Mouse (Mus musculus) left cerebral cortex, adult 8-10 months (tissue): ENCODE data around the gene Cbx8. TPM values are rescaled to one million over a fixed set of nuclear protein-coding genes. Genes with fewer than 3 reads are reported as not detected.
A peak's percentile ranks its signal among the peaks of the same experiment; 100 is the strongest.

ENCODE experiments used
- DNase-seq, 2 experiments: peaks; one replicate each; pipeline ENCODE4 v3.0.0; 2022; ENCODE audit warnings: low spot score in 2 of 2
- total RNA-seq, 4 experiments: library from RNA; stranded (reverse); gene quantifications; 2 replicates each; pipeline ENCODE4 v1.2.4; 2022

Gene Cbx8
- total RNA-seq, 4 experiments from 2014 or later = 7.1 to 16.7 (median 11.1) TPM

DNA sequence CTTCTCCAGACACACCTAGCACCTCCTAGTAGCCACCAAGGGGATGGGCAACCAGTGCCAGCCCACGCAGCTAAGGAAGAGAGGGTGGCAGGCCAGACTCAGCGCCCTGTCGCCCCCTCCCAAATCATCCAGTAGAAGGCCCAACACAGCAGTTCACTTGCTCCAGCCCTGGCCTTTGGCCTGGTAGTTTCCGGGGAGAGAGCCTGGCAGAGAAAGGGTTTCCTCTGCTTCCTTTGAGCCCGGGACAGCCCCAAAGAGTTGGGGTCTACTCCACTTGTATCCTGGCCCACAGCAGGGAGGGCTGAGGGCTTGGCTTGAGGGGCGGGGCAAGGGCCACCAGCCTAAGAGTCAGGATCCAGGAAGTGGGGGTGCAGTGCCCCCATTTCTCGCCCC lies 38.7 kb upstream of the Cbx8 start:
- DNase-seq = no peak

- peak; percentile 10 to 37 for DNase-seq
Measured at GRCm38 (mm10) chr11:119078691-119079444, 38.1 kb upstream of the Cbx8 start.

DNA sequence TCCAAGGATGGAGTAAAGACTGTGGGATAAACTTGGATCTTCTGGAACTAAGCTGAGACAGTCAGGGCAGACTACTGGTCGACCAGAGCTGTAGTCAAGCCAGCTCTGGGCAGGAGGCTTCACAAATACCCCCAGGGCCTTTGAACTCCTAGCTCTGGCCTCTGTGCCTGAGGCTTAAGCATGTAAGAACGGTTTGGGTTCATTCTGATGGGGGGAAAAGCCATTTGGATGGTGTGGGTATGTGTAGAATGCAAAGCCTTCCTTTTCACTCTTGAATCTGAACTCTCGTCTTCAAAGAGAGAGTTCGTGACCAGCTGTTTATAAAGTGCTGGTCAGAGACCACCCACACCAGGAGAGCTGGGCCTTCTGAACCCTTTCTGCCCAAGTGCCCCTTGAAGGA lies 37.0 kb upstream of the Cbx8 start:
- no peak for DNase-seq

- no peak for DNase-seq
Measured at GRCm38 (mm10) chr11:119075805-119076204, 35.0 kb upstream of the Cbx8 start.

- DNase-seq = no peak
Measured at GRCm38 (mm10) chr11:119073876-119074433, 33.2 kb upstream of the Cbx8 start.

GRCm38 (mm10) chr11:119072986-119073385 lies 32.2 kb upstream of the Cbx8 start:
- DNase-seq = no peak

GRCm38 (mm10) chr11:119072239-119072638 lies 31.5 kb upstream of the Cbx8 start:
- no peak for DNase-seq

- no peak for DNase-seq
Measured at GRCm38 (mm10) chr11:119066841-119067240, 26.1 kb upstream of the Cbx8 start.

- DNase-seq = no peak
Measured at GRCm38 (mm10) chr11:119059256-119059655, 18.5 kb upstream of the Cbx8 start.

GRCm38 (mm10) chr11:119058041-119058995 lies 17.5 kb upstream of the Cbx8 start:
- no peak for DNase-seq

GRCm38 (mm10) chr11:119057291-119057690 lies 16.5 kb upstream of the Cbx8 start:
- no peak for DNase-seq

- DNase-seq = no peak
Measured at GRCm38 (mm10) chr11:119056301-119057211, 15.8 kb upstream of the Cbx8 start.

DNA sequence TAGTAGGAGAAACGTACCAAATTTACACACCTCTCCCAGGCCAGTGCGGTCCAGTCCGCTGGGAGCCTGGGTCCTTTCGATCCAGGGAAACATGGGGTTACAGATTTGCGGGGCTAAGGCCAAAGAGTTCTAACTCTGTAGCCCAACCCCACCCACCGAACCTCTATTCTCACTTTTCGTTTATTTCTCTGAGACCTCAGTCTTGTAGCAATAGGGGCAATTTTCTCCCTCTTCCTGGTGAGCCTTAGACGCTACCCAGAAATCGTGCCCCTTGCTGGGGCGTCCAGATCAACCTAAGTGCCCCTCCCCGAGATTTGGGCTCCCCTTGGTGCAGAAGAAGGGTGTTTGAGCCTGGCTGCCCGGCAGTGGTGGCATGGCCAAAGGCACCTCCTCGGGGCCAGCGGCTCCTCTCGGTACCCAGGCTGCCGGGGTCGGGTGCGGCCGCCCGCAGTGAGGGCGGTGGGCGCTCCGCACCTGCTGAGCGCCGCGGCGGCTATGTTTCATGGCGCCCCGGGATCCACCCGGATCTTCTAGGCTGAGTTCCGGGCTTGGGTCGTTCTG lies 14.9 kb upstream of the Cbx8 start:
- DNase-seq = no peak

DNA sequence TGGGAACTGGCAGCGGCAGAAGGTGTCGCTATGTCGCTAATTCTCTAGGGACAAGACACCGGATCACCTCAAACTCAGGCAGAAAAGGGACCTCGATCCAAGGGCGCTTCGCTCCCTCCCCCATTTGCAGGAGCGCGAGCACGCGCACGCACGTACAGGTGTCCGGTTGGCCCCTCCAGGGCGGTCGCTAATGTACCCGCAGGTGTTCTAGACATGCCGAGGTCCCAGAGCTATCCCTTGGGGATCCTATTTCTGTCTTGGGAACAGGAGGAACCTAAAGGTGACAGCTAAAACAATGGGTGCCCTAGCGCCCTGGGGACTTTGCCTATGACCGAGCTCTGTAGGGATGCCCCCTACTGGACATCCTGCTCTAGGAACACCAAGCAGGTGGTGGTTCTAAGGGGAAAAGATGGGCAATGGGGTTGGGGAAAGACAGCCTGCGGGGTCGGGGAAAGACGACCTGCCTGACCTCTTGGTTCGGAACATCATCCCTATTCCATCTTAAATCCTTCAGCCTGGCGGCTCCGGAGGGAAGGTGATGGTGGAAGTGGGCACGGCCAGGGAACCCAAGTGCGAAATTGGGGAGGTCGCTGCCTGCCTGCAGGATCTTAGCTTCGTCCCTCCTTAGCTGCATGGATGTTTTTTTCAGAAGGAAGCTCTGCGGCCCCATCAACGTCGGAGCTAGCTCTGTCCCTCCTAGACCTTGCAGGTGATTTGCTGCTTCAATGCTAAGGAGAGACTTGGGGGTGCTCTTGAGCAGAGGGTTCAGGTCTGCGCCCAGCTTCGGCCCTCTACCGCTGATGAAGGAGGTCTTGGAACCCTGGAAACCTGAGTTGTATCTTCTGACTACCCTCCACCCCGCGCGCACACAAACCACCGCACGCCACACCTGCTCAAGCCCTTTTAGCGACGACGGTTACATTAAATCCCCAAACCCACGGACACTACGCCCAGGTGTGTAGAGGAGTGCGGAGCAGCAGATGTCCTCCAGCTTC lies 13.9 kb upstream of the Cbx8 start:
- DNase-seq = no peak

- no peak for DNase-seq
Measured at GRCm38 (mm10) chr11:119053738-119054350, 13.1 kb upstream of the Cbx8 start.

- DNase-seq = peak in 1 of 2 experiments; percentile 77
Measured at GRCm38 (mm10) chr11:119053257-119053670, 12.5 kb upstream of the Cbx8 start.

DNA sequence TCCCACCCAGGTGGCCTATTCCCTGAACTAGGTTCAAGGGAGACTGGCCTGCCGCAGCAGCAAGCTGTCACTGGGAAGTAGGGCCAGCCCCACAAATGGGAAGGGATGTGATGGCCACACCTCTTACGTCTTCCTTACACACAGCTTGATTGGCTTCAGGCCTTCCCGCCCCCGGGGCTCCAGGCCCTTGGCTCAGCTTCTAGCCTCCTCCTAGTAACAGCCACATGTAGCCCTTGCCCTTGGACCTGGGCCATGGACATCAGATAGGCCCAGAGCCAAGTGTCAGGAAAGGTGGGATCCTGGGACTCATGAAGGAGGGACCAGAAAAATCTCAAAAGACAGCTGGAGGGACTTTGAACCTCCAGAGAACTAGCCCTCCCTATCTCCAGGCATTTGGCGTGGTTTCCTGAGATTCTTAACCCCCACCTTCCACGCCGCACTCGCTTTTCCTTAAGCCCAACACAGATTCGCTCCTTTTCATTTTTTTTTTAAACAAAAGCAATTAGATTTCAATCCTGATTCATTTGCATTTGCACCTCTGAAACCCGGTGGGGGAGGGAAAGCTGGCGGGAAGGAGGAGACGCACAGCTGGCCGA lies 12.0 kb upstream of the Cbx8 start:
- no peak for DNase-seq

- no peak for DNase-seq
Measured at GRCm38 (mm10) chr11:119051927-119052660, 11.3 kb upstream of the Cbx8 start.
